Mouse (Mus musculus): ENCODE results near the gene Olfr1414. TPM values are rescaled to one million over a fixed set of nuclear protein-coding genes. Genes with fewer than 3 reads are reported as not detected.
A peak's percentile ranks its signal among the peaks of the same experiment; 100 is the strongest.
"Not testable (repeated sequence)": the region's sequence is repeated elsewhere in the genome, so short reads cannot be mapped to it uniquely, and the experiment has no call there.

The Olfr1414 gene
- polyA plus RNA-seq, 1 experiment = not detected

GRCm38 (mm10) chr1:92519046-92519445 is 585 bp upstream of the Olfr1414 start:
- H3K36me3 ChIP-seq (ENCODE audit: control insufficient read depth, insufficient read depth) = no peaks in the 10 kb centered on the region
- H3ac ChIP-seq (ENCODE audit: control insufficient read depth, insufficient read length, low read depth) = no peak overlapping the region
- no peaks in the 10 kb centered on the region for H3K79me2 ChIP-seq (ENCODE audit: control insufficient read depth, insufficient read depth)
- TF ChIP-seq USF1 (IDR thresholded peaks at IDR 0.05; ENCODE audit: low read depth) = no peak
- no peak for TF ChIP-seq MYOG (IDR thresholded peaks at IDR 0.05; ENCODE audit: control insufficient read depth, extremely low read depth, insufficient read length)
- TF ChIP-seq MAX (IDR thresholded peaks at IDR 0.05) = no peak
- no peak for TF ChIP-seq FOSL1 (IDR thresholded peaks at IDR 0.05; ENCODE audit: insufficient read depth, low read length, poor library complexity, severe bottlenecking)
- TF ChIP-seq CTCF (IDR thresholded peaks at IDR 0.05; ENCODE audit: control insufficient read depth, insufficient read depth, insufficient read length) = no peak
- no peaks in the 10 kb centered on the region for H3K79me3 ChIP-seq (ENCODE audit: low read depth)
- H3K4me3 ChIP-seq (ENCODE audit: insufficient read depth, poor library complexity, severe bottlenecking) = no peak overlapping the region
- H3K27me3 ChIP-seq (ENCODE audit: control insufficient read depth, insufficient read depth, insufficient read length) = peaks cover 33% of the 10 kb centered on the region

GRCm38 (mm10) chr1:92515390-92515789 is 3.1 kb downstream of the Olfr1414 start:
- Histone ChIP-seq H3K36me3 (ENCODE audit: control insufficient read depth, insufficient read depth) (no peaks in the 10 kb centered on the region), H3K4me3 (ENCODE audit: insufficient read depth, poor library complexity, severe bottlenecking) (no peak overlapping the region), H3K79me3 (ENCODE audit: low read depth) (no peaks in the 10 kb centered on the region), H3K79me2 (ENCODE audit: control insufficient read depth, insufficient read depth) (no peaks in the 10 kb centered on the region), H3ac (ENCODE audit: control insufficient read depth, insufficient read length, low read depth) (no peak overlapping the region), H3K27me3 (ENCODE audit: control insufficient read depth, insufficient read depth, insufficient read length) (peaks cover 35% of the 10 kb centered on the region)
- TF ChIP-seq MYOG (IDR thresholded peaks at IDR 0.05; ENCODE audit: control insufficient read depth, extremely low read depth, insufficient read length) (no peak), CTCF (IDR thresholded peaks at IDR 0.05; ENCODE audit: control insufficient read depth, insufficient read depth, insufficient read length) (no peak)

GRCm38 (mm10) chr1:92511646-92512045 is 6.8 kb downstream of the Olfr1414 start:
- H3K79me3 ChIP-seq (ENCODE audit: low read depth); H3K4me3 ChIP-seq (ENCODE audit: insufficient read depth, poor library complexity, severe bottlenecking); H3ac ChIP-seq (ENCODE audit: control insufficient read depth, insufficient read length, low read depth); H3K79me2 ChIP-seq (ENCODE audit: control insufficient read depth, insufficient read depth); H3K36me3 ChIP-seq (ENCODE audit: control insufficient read depth, insufficient read depth): not testable (repeated sequence)
- H3K27me3 ChIP-seq (ENCODE audit: control insufficient read depth, insufficient read depth, insufficient read length) = peaks cover 26% of the 10 kb centered on the region

- TF ChIP-seq CEBPB (IDR thresholded peaks at IDR 0.05; ENCODE audit: low read depth) = no peak
- no peak for TF ChIP-seq CTCF (IDR thresholded peaks at IDR 0.05; ENCODE audit: control insufficient read depth, insufficient read depth, insufficient read length)
- no peak for TF ChIP-seq MYOG (IDR thresholded peaks at IDR 0.05; ENCODE audit: control insufficient read depth, extremely low read depth, insufficient read length)
- TF ChIP-seq USF1 (IDR thresholded peaks at IDR 0.05; ENCODE audit: low read depth) = no peak
- TF ChIP-seq MYOD1 (IDR thresholded peaks at IDR 0.05; ENCODE audit: control insufficient read depth, insufficient read length, low read depth) = no peak
- TF ChIP-seq MAX (IDR thresholded peaks at IDR 0.05) = no peak
- TF ChIP-seq FOSL1 (IDR thresholded peaks at IDR 0.05; ENCODE audit: insufficient read depth, low read length, poor library complexity, severe bottlenecking) = no peak
- H3K79me2 ChIP-seq (ENCODE audit: control insufficient read depth, insufficient read depth) = no peaks in the 10 kb centered on the region
- H3K4me3 ChIP-seq (ENCODE audit: insufficient read depth, poor library complexity, severe bottlenecking) = no peak within 1 kb of the TSS
These were observed 22.5 kb downstream of the Olfr1414 start, which contains the start of gene Olfr1415 for GRCm38 (mm10) chr1:92496001-92496400. Gene Olfr1415 (minus strand): TSS chr1:92496101.

GRCm38 (mm10) chr1:92485013-92485412 is 33.4 kb downstream of the Olfr1414 start, which contains the start of gene Olfr1416:
Gene Olfr1416 (minus strand): TSS chr1:92485113.
- TF ChIP-seq CTCF (IDR thresholded peaks at IDR 0.05; ENCODE audit: control insufficient read depth, insufficient read depth, insufficient read length) = no peak
- no peak for TF ChIP-seq FOSL1 (IDR thresholded peaks at IDR 0.05; ENCODE audit: insufficient read depth, low read length, poor library complexity, severe bottlenecking)
- TF ChIP-seq CEBPB (IDR thresholded peaks at IDR 0.05; ENCODE audit: low read depth) = no peak
- no peak for TF ChIP-seq USF1 (IDR thresholded peaks at IDR 0.05; ENCODE audit: low read depth)
- TF ChIP-seq MYOD1 (IDR thresholded peaks at IDR 0.05; ENCODE audit: control insufficient read depth, insufficient read length, low read depth) = no peak
- TF ChIP-seq MAX (IDR thresholded peaks at IDR 0.05) = no peak
- no peak for TF ChIP-seq MYOG (IDR thresholded peaks at IDR 0.05; ENCODE audit: control insufficient read depth, extremely low read depth, insufficient read length)
- Histone ChIP-seq H3K79me2 (ENCODE audit: control insufficient read depth, insufficient read depth) (no peaks in the 10 kb centered on the region), H3ac (ENCODE audit: control insufficient read depth, insufficient read length, low read depth) (no peak within 1 kb of the TSS), H3K79me3 (ENCODE audit: low read depth) (no peaks in the 10 kb centered on the region), H3K4me3 (ENCODE audit: insufficient read depth, poor library complexity, severe bottlenecking) (no peak within 1 kb of the TSS), H3K36me3 (ENCODE audit: control insufficient read depth, insufficient read depth) (no peaks in the 10 kb centered on the region), H3K27me3 (ENCODE audit: control insufficient read depth, insufficient read depth, insufficient read length) (peaks cover 10% of the 10 kb centered on the region)

More at GRCm38 (mm10) chr1:92496001-92496400, 22.5 kb downstream of the Olfr1414 start, which contains the start of gene Olfr1415:
- Histone ChIP-seq H3ac (ENCODE audit: control insufficient read depth, insufficient read length, low read depth) (no peak within 1 kb of the TSS), H3K79me3 (ENCODE audit: low read depth) (no peaks in the 10 kb centered on the region), H3K36me3 (ENCODE audit: control insufficient read depth, insufficient read depth) (no peaks in the 10 kb centered on the region), H3K27me3 (ENCODE audit: control insufficient read depth, insufficient read depth, insufficient read length) (peaks cover 27% of the 10 kb centered on the region)

- Histone ChIP-seq H3K79me3 (ENCODE audit: low read depth) (peaks cover 22% of the 10 kb centered on the region), H3K27me3 (ENCODE audit: control insufficient read depth, insufficient read depth, insufficient read length) (peaks cover 5% of the 10 kb centered on the region), H3K79me2 (ENCODE audit: control insufficient read depth, insufficient read depth) (peaks cover 27% of the 10 kb centered on the region), H3K4me3 (ENCODE audit: insufficient read depth, poor library complexity, severe bottlenecking) (peak overlapping the region; percentile 32), H3ac (ENCODE audit: control insufficient read depth, insufficient read length, low read depth) (peak overlapping the region; percentile 15), H3K36me3 (ENCODE audit: control insufficient read depth, insufficient read depth) (peaks cover 15% of the 10 kb centered on the region)
- no peak for TF ChIP-seq FOSL1 (IDR thresholded peaks at IDR 0.05; ENCODE audit: insufficient read depth, low read length, poor library complexity, severe bottlenecking)
- TF ChIP-seq CTCF (IDR thresholded peaks at IDR 0.05; ENCODE audit: control insufficient read depth, insufficient read depth, insufficient read length) = no peak
- TF ChIP-seq CEBPB (IDR thresholded peaks at IDR 0.05; ENCODE audit: low read depth) = no peak
- no peak for TF ChIP-seq USF1 (IDR thresholded peaks at IDR 0.05; ENCODE audit: low read depth)
- no peak for TF ChIP-seq MYOG (IDR thresholded peaks at IDR 0.05; ENCODE audit: control insufficient read depth, extremely low read depth, insufficient read length)
- no peak for TF ChIP-seq MAX (IDR thresholded peaks at IDR 0.05)
- TF ChIP-seq MYOD1 (IDR thresholded peaks at IDR 0.05; ENCODE audit: control insufficient read depth, insufficient read length, low read depth) = no peak
These were observed 44.3 kb downstream of the Olfr1414 start for GRCm38 (mm10) chr1:92474066-92474578.
